Comparison of ENCODE assay signal across 10 mouse cellular contexts in genomic region chr2:119507108-119507507, GRCm38 (mm10). TPM values are rescaled to one million over a fixed set of nuclear protein-coding genes. Genes with fewer than 3 reads are reported as not detected.
A peak's percentile ranks its signal among the peaks of the same experiment; 100 is the strongest.
DNase-seq lines count a peak whose midpoint lies in the region; ATAC-seq and TF ChIP-seq lines count a peak whose summit lies in the region.
"Had no signal": no experiment of that assay in that cellular context is flagged by ENCODE, and none has a peak within 500 bp of the region (broad histone marks: within the 10 kb centered on the region; RNA-seq: fewer than 3 reads in every experiment).

No protein-coding gene starts in this region.

- no peak for ATAC-seq in intestine, postnatal 0 days
- ATAC-seq in intestine, embryonic 15.5 days = no peak
- no peak for ATAC-seq in forebrain, embryonic 14.5 days

- no peak overlapping the region for H3K4me3 ChIP-seq in intestine, postnatal 0 days (ENCODE audit: low read depth, low read length)
- H3K4me3 ChIP-seq in intestine, embryonic 15.5 days (replicated peaks) = no peak overlapping the region
- H3K4me3 ChIP-seq in forebrain, embryonic 14.5 days (ENCODE audit: low read depth, low read length) = no peak overlapping the region
- H3K4me3 ChIP-seq: hindbrain, embryonic 12.5 days had no signal

- H3K4me1 ChIP-seq in intestine, postnatal 0 days (replicated peaks; ENCODE audit: control insufficient read depth, insufficient read depth, low read length) = no peaks in the 10 kb centered on the region
- no peaks in the 10 kb centered on the region for H3K4me1 ChIP-seq in intestine, embryonic 15.5 days (replicated peaks)
- H3K4me1 ChIP-seq in forebrain, embryonic 14.5 days (ENCODE audit: control insufficient read depth, insufficient read depth, low read length) = no peaks in the 10 kb centered on the region
- H3K4me1 ChIP-seq: hindbrain, embryonic 12.5 days had no signal

- no peak overlapping the region for H3K27ac ChIP-seq in intestine, postnatal 0 days (ENCODE audit: low read depth, low read length)
- no peak overlapping the region for H3K27ac ChIP-seq in intestine, embryonic 15.5 days
- H3K27ac ChIP-seq in forebrain, embryonic 14.5 days (ENCODE audit: low read depth, low read length) = no peak overlapping the region
- H3K27ac ChIP-seq: hindbrain, embryonic 12.5 days had no signal

- no peaks in the 10 kb centered on the region for H3K36me3 ChIP-seq in intestine, postnatal 0 days (ENCODE audit: control insufficient read depth, insufficient read depth)
- H3K36me3 ChIP-seq in intestine, embryonic 15.5 days = no peaks in the 10 kb centered on the region
- no peaks in the 10 kb centered on the region for H3K36me3 ChIP-seq in forebrain, embryonic 14.5 days (ENCODE audit: control insufficient read depth, insufficient read depth, low read length)
- H3K36me3 ChIP-seq: hindbrain, embryonic 12.5 days had no signal

- TF ChIP-seq CTCF in intestine, postnatal 0 days (IDR thresholded peaks at IDR 0.05; ENCODE audit: low read depth) = peak; percentile 67

- no peaks in the 10 kb centered on the region for H3K27me3 ChIP-seq in intestine, postnatal 0 days (replicated peaks; ENCODE audit: control insufficient read depth, insufficient read depth, low read length)
- no peaks in the 10 kb centered on the region for H3K27me3 ChIP-seq in intestine, embryonic 15.5 days (replicated peaks)
- no peaks in the 10 kb centered on the region for H3K27me3 ChIP-seq in forebrain, embryonic 14.5 days (replicated peaks; ENCODE audit: control insufficient read depth, insufficient read depth, low read length)
- H3K27me3 ChIP-seq: hindbrain, embryonic 12.5 days had no signal

- no peak overlapping the region for H3K9ac ChIP-seq in intestine, postnatal 0 days (ENCODE audit: low read depth, low read length)
- no peak overlapping the region for H3K9ac ChIP-seq in intestine, embryonic 15.5 days
- H3K9ac ChIP-seq in forebrain, embryonic 14.5 days (ENCODE audit: low read length) = no peak overlapping the region
- H3K9ac ChIP-seq: hindbrain, embryonic 12.5 days had no signal

- H3K9me3 ChIP-seq in intestine, postnatal 0 days (ENCODE audit: control insufficient read depth) = no peaks in the 10 kb centered on the region
- no peaks in the 10 kb centered on the region for H3K9me3 ChIP-seq in intestine, embryonic 15.5 days
- no peaks in the 10 kb centered on the region for H3K9me3 ChIP-seq in forebrain, embryonic 14.5 days (replicated peaks; ENCODE audit: control insufficient read depth, low read length)
- H3K9me3 ChIP-seq: hindbrain, embryonic 12.5 days had no signal

- H3K4me2 ChIP-seq in intestine, postnatal 0 days (replicated peaks; ENCODE audit: low read depth) = no peak overlapping the region
- H3K4me2 ChIP-seq in intestine, embryonic 15.5 days (replicated peaks) = no peak overlapping the region
- H3K4me2 ChIP-seq in forebrain, embryonic 14.5 days (ENCODE audit: low read length) = no peak overlapping the region
- H3K4me2 ChIP-seq: hindbrain, embryonic 12.5 days had no signal

- DNase-seq in thymus, postnatal 25 days = peak; percentile 9
- DNase-seq in thymus, postnatal 10 days (ENCODE audit: low spot score in 2 of 2) = no peak
- DNase-seq in c-Kit-positive CD71-negative TER-119-negative erythroid progenitor cells, embryonic 14.5 days (ENCODE audit: low read depth) = peak; percentile 12
- peak; percentile 33 for DNase-seq in thymus, postnatal 4 days
- no peak for DNase-seq in forebrain, embryonic 14.5 days (ENCODE audit: low spot score)
- DNase-seq in cerebellum, adult 8-10 months = no peak
- DNase-seq: cerebellum, postnatal 36 days had no signal

RNA-seq across cellular contexts. Expression of gene Ino80, which starts 29.6 kb away (rescaled TPM):
- 2.4 and 2.6 TPM in 2 replicates for polyA plus RNA-seq in intestine, postnatal 0 days (2015; fragmentation: Nextera tagmentation; extraction: Ambion mirVana)
- polyA plus RNA-seq in intestine, embryonic 15.5 days (2015; fragmentation: Nextera tagmentation; extraction: Ambion mirVana) = 4.0 and 4.4 TPM in 2 replicates
- 3.9 and 4.3 TPM in 2 replicates for polyA plus RNA-seq in forebrain, embryonic 14.5 days (2014; fragmentation: Nextera tagmentation; extraction: Ambion mirVana)

RNA-seq across cellular contexts. Expression of gene Exd1, which starts 40.3 kb away (rescaled TPM):
- 0.38 TPM in 2 replicates for polyA plus RNA-seq in intestine, postnatal 0 days (2015; fragmentation: Nextera tagmentation; extraction: Ambion mirVana)
- 0.18 and 0.25 TPM in 2 replicates for polyA plus RNA-seq in intestine, embryonic 15.5 days (2015; fragmentation: Nextera tagmentation; extraction: Ambion mirVana)
- 0.29 and 0.36 TPM in 2 replicates for polyA plus RNA-seq in forebrain, embryonic 14.5 days (2014; fragmentation: Nextera tagmentation; extraction: Ambion mirVana)

RNA-seq across cellular contexts. Expression of gene Chp1, which starts 40.4 kb away (rescaled TPM):
- 73.2 and 76.1 TPM in 2 replicates for polyA plus RNA-seq in intestine, postnatal 0 days (2015; fragmentation: Nextera tagmentation; extraction: Ambion mirVana)
- polyA plus RNA-seq in intestine, embryonic 15.5 days (2015; fragmentation: Nextera tagmentation; extraction: Ambion mirVana) = 53.6 and 54.9 TPM in 2 replicates
- 72.3 and 75.5 TPM in 2 replicates for polyA plus RNA-seq in forebrain, embryonic 14.5 days (2014; fragmentation: Nextera tagmentation; extraction: Ambion mirVana)

Comparison
In these comparisons a context has a peak if more than half of its experiments do, and no peak if none do; other contexts are left out.
1. DNase-seq: peak in thymus, postnatal 25 days (single experiment), c-Kit-positive CD71-negative TER-119-negative erythroid progenitor cells, embryonic 14.5 days (single experiment) and thymus, postnatal 4 days (single experiment); none in thymus, postnatal 10 days (0 of 2), forebrain, embryonic 14.5 days (single experiment) and cerebellum, adult 8-10 months (single experiment).